Mouse (Mus musculus): Measurements from ENCODE around the gene Ifnk.
A peak's percentile ranks its signal among the peaks of the same experiment; 100 is the strongest.

Gene Ifnk

GRCm38 (mm10) chr4:35143472-35144102 lies 8.3 kb upstream of the Ifnk start:
- DNase-seq = no peak

GRCm38 (mm10) chr4:35145726-35146125 lies 6.1 kb upstream of the Ifnk start:
- DNase-seq = no peak

- no peak for DNase-seq
These were observed 5.3 kb upstream of the Ifnk start for GRCm38 (mm10) chr4:35146597-35146996.

GRCm38 (mm10) chr4:35148326-35148725 lies 3.5 kb upstream of the Ifnk start:
- DNase-seq = no peak

GRCm38 (mm10) chr4:35150706-35151105 lies 1.1 kb upstream of the Ifnk start:
- DNase-seq = no peak

GRCm38 (mm10) chr4:35154051-35154450 lies 2.2 kb downstream of the Ifnk start:
- DNase-seq = no peak

GRCm38 (mm10) chr4:35155132-35155922 lies 3.5 kb downstream of the Ifnk start:
- DNase-seq = peak; percentile 24 to 28

- peak; percentile 24 to 36 for DNase-seq
These were observed 4.3 kb downstream of the Ifnk start for GRCm38 (mm10) chr4:35156149-35156611.

- DNase-seq = peak; percentile 87 to 88
These were observed 5.1 kb downstream of the Ifnk start, which contains the start of gene Mob3b for GRCm38 (mm10) chr4:35156751-35157611. Gene Mob3b (minus strand): TSS chr4:35157484.

- no peak for DNase-seq
These were observed 6.0 kb downstream of the Ifnk start for GRCm38 (mm10) chr4:35157815-35158214.

- DNase-seq = no peak
These were observed 13.4 kb downstream of the Ifnk start for GRCm38 (mm10) chr4:35165275-35165674.

- no peak for DNase-seq
These were observed 14.1 kb downstream of the Ifnk start for GRCm38 (mm10) chr4:35165947-35166346.

GRCm38 (mm10) chr4:35167855-35168254 lies 16.0 kb downstream of the Ifnk start:
- no peak for DNase-seq

GRCm38 (mm10) chr4:35169571-35170125 lies 17.8 kb downstream of the Ifnk start:
- peak; percentile 13 to 17 for DNase-seq

GRCm38 (mm10) chr4:35172471-35172870 lies 20.6 kb downstream of the Ifnk start:
- DNase-seq = no peak

GRCm38 (mm10) chr4:35173551-35173950 lies 21.7 kb downstream of the Ifnk start:
- no peak for DNase-seq

- no peak for DNase-seq
These were observed 23.7 kb downstream of the Ifnk start for GRCm38 (mm10) chr4:35175566-35175965.

GRCm38 (mm10) chr4:35177926-35178645 lies 26.2 kb downstream of the Ifnk start:
- DNase-seq = no peak

GRCm38 (mm10) chr4:35187617-35188326 lies 35.9 kb downstream of the Ifnk start:
- DNase-seq = no peak

GRCm38 (mm10) chr4:35189794-35190193 lies 37.9 kb downstream of the Ifnk start:
- no peak for DNase-seq

GRCm38 (mm10) chr4:35192725-35193124 lies 40.9 kb downstream of the Ifnk start:
- DNase-seq = peak in 1 of 2 experiments; percentile 17
